Mouse (Mus musculus) Patski (cell line): ENCODE data around the gene Cadps2. TPM values are rescaled to one million over a fixed set of nuclear protein-coding genes. Genes with fewer than 3 reads are reported as not detected.

ENCODE experiments used
- ATAC-seq: fragments of 100-300 bp; one replicate; pipeline ENCODE4 v1.8.0; 2021
- CTCF ChIA-PET: fragments of 350-600 bp; sonication (Branson Sonifier 250); formaldehyde crosslinking; loops from one replicate; lab custom pipeline; 2022; ENCODE audit warnings: inconsistent platforms; lab: Charles Lee
- POLR2A ChIA-PET: fragments of 350-600 bp; sonication (Branson Sonifier 250); formaldehyde crosslinking; loops from one replicate; lab custom pipeline; 2022; ENCODE audit warnings: antibody characterized with exemption, inconsistent platforms; lab: Charles Lee
- DNase-seq: peaks from one replicate; pipeline ENCODE4 v3.0.0-alpha.2; 2011; ENCODE audit warnings: low read depth, low spot score
- H3K27me3 ChIP-seq: fragments of 371-371 bp; one replicate; pipeline ENCODE4 v1.5.1; 2021
- CTCF ChIP-seq: fragments of 100-300 bp; IDR thresholded peaks from one replicate; pipeline ENCODE4 v1.5.1; 2021
- in situ Hi-C: fragments of 300-500 bp; cut with MboI; formaldehyde crosslinking; loops from 3 replicates; pipeline ENCODE4 v1.11.1; 2018; ENCODE audit warnings: low pct_unique_long_range_greater_than_20kb, mixed read lengths
- polyA plus RNA-seq: library from polyadenylated mRNA; unstranded; gene quantifications from one replicate; pipeline ENCODE4 v1.2.3, GENCODE M21; 2021

Cadps2 gene
- polyA plus RNA-seq: 0.09 TPM

- in situ Hi-C loops: no loop called here
- TF ChIP-seq CTCF: no peak
- ChIA-PET POLR2A (no interaction called here), CTCF (no interaction called here)
- peaks cover 8% of the 10 kb centered on the region for H3K27me3 ChIP-seq
- ATAC-seq: no peak
- DNase-seq: no peak
These were observed at the start of gene Cadps2 for GRCm38 (mm10) chr6:23839009-23839811. Gene Cadps2, minus strand, starts transcription at chr6:23839421.

DNA sequence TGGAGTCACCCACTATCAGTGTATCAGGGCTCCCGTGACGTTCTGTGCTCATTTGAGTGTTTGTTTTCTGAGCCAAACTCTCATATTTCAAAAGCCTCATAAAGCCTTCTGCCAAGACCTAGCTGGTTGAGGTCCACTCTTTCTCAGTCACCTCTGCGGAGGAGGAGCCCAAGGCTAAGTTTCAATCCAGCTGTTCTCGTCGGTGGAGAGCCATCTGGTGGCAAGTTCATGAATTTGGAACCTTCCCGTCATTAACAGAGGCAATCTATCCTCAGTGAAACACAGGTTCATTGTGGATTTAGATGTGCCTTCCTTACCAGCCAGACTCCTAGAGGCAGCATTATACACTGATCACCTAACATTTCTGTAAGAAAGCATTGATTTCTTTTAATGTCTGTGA is 47.2 kb upstream of the Cadps2 start:
- TF ChIP-seq CTCF: peak; percentile 39
- ChIA-PET CTCF (no interaction called here), POLR2A (no interaction called here)
- no peak for DNase-seq
- no peaks in the 10 kb centered on the region for H3K27me3 ChIP-seq
- in situ Hi-C loops: no loop called here
- ATAC-seq: no peak

DNA sequence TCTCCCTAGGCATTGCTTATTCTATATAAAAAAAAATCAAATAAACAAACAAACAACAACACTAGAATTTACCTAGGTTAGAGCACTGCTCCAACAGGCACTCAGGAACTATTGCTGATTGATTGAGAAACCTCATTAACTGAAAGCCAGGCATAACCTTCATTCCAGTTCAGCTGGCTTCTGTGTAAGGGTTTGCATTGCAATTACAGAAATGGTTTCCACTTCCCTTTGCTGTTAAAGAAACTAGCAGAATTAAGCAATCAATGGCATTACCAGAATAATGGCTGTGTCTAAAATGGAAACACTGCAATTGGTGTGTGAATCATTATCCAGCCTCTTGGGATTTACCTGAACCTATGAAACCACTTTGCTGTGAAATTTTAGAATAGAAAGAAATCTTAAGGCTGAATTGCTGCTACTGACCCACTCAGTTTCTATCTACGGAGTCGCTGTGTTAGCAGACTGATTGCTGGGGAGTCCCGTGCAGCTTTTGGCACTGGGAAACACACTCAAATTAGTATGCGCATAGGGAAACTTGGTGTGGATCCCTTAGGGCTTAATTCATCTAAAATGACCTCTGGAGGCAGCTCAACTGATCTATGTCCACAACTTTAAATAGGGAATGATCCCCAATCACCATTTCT is 37.7 kb upstream of the Cadps2 start:
- ChIA-PET CTCF (no interaction called here), POLR2A (no interaction called here)
- DNase-seq (no peak), ATAC-seq (no peak)
- in situ Hi-C loops: no loop called here
- no peaks in the 10 kb centered on the region for H3K27me3 ChIP-seq
- TF ChIP-seq CTCF: no peak

- DNase-seq (no peak), ATAC-seq (no peak)
- TF ChIP-seq CTCF: no peak
- ChIA-PET CTCF (no interaction called here), POLR2A (no interaction called here)
- no peaks in the 10 kb centered on the region for H3K27me3 ChIP-seq
- in situ Hi-C loops: no loop called here
These were observed 37.1 kb upstream of the Cadps2 start for GRCm38 (mm10) chr6:23876363-23876762.

DNA sequence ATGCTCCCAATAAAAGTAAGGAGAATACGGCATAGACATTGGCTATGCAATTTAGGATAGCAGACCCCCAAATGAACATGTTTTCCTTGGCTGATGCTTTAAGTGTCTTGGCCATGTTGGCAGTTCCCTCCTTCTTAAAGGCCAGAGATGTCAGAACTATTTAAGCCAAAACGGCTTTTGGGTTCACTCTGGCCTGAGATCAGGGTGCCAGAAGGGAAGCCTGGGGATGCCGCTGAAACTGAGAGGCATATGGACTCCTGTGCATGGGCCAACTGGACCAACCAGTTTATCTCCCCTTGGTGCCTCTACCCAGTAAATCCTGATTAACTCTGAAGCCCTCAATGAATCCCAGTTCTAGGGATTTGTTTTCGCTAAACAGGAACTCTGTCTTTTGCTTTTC is 34.6 kb upstream of the Cadps2 start:
- ChIA-PET POLR2A (no interaction called here), CTCF (no interaction called here)
- H3K27me3 ChIP-seq: peaks cover 6% of the 10 kb centered on the region
- ATAC-seq (no peak), DNase-seq (no peak)
- TF ChIP-seq CTCF: no peak
- in situ Hi-C loops: no loop called here

GRCm38 (mm10) chr6:23873231-23873630 is 34.0 kb upstream of the Cadps2 start:
- peaks cover 6% of the 10 kb centered on the region for H3K27me3 ChIP-seq
- no peak for DNase-seq
- ATAC-seq: no peak
- POLR2A ChIA-PET: no interaction called here
- TF ChIP-seq CTCF: no peak
- CTCF ChIA-PET: no interaction called here
- in situ Hi-C loops: no loop called here

GRCm38 (mm10) chr6:23869971-23870370 is 30.8 kb upstream of the Cadps2 start:
- in situ Hi-C loops: no loop called here
- POLR2A ChIA-PET: no interaction called here
- TF ChIP-seq CTCF: no peak
- DNase-seq (no peak), ATAC-seq (no peak)
- CTCF ChIA-PET: no interaction called here
- peaks cover 6% of the 10 kb centered on the region for H3K27me3 ChIP-seq

GRCm38 (mm10) chr6:23866298-23866697 is 27.1 kb upstream of the Cadps2 start:
- ATAC-seq: no peak
- in situ Hi-C loops: no loop called here
- H3K27me3 ChIP-seq: peaks cover 6% of the 10 kb centered on the region
- CTCF ChIA-PET: no interaction called here
- TF ChIP-seq CTCF: no peak
- POLR2A ChIA-PET: no interaction called here
- no peak for DNase-seq

DNA sequence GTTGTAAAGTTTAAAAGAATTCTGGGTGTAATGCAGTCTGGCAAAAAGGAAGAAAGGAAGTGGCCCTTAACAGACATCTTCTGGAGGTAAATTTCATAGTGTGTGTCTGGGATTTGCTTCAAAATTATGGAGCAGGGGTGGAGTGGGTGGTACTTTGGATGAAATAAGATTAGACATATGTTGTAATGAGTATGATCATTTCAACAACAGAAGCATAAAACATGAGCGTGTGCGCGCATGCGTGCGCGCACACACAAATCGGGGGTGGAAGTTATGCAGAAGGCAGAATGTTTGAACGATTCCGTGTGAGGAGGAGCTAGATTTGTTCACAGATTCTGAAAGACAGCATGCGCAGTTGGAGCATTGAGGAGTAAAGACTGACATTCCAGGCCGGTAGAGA is 14.2 kb upstream of the Cadps2 start:
- ChIA-PET CTCF (no interaction called here), POLR2A (no interaction called here)
- no peak for DNase-seq
- no peaks in the 10 kb centered on the region for H3K27me3 ChIP-seq
- no peak for ATAC-seq
- in situ Hi-C loops: no loop called here
- TF ChIP-seq CTCF: no peak

DNA sequence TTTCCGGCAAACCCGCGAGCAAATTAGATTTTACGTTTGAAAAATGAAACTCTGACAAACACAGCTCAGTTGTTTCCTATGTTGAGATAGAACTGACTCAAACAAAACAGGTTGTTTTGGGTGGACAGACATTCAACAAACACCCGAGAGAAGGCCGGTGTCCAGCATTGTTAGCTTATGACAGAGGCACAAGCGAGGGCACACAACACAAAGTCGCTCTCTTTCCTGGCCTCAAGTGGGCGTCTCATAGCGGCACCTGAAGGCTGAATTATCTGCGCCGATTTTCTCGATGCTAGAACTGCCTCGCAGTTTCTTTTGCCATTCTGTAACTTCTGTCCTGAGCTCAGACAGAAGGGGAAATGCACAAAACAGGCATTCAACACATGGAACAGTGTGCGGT is 780 bp upstream of the Cadps2 start:
- no peak for TF ChIP-seq CTCF
- DNase-seq (no peak), ATAC-seq (no peak)
- H3K27me3 ChIP-seq: peaks cover 8% of the 10 kb centered on the region
- ChIA-PET POLR2A (no interaction called here), CTCF (no interaction called here)
- in situ Hi-C loops: no loop called here

DNA sequence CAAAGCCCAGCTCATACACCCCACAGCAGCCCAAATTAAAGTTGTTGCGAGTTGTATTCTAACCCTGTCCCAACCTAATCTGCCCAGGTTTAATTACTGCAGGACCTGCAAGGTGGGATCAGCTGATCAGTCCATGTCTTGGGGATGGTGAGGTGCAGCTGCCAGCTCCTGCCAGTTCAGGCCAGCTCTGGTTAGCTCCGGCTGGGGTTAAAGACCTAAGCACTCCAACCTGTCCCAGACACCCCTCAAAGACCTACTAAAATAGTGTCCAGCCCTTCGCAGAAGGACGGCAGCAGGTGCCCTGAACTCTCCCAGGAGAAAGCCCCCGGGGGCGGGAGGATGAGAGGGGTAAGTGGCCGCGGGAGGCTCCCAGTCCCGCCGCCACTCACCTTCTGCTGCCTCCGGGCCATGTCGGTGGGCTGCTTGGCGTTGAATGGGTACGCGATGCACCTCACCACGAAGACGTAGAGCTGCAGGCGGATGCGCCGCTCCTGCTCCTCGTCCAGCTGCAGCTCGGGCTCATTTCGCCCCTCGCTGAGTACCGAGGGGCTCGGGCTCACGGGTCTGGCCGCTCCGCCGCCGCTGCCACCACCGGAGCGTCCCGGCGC is 716 bp downstream of the Cadps2 start:
- POLR2A ChIA-PET: no interaction called here
- no peak for TF ChIP-seq CTCF
- ATAC-seq (no peak), DNase-seq (no peak)
- in situ Hi-C loops: no loop called here
- CTCF ChIA-PET: no interaction called here
- peaks cover 8% of the 10 kb centered on the region for H3K27me3 ChIP-seq
